Mouse (Mus musculus) lung, embryonic 14.5 days (tissue): Measurements from ENCODE around the gene Smarca4. TPM values are rescaled to one million over a fixed set of nuclear protein-coding genes. Genes with fewer than 3 reads are reported as not detected.
A peak's percentile ranks its signal among the peaks of the same experiment; 100 is the strongest.

Source experiments
- ATAC-seq: fragments of 200-750 bp; cut with Nextera tagmentation; 2 replicates; pipeline ENCODE4 v1.8.0; 2017; ENCODE audit warnings: mild to moderate bottlenecking, moderate TSS enrichment, moderate library complexity; ENCODE audit not compliant: insufficient read depth
- DNase-seq: peaks from one replicate; pipeline ENCODE4 v3.0.0-alpha.2; 2015
- H3K27ac ChIP-seq: fragments of 300-500 bp; sonication (generic); 2 replicates; pipeline ENCODE4 v1.5.1; 2014; ENCODE audit warnings: low read depth, mild to moderate bottlenecking, moderate library complexity
- H3K27me3 ChIP-seq: fragments of 300-500 bp; sonication (generic); 2 replicates; pipeline ENCODE4 v1.6.1; 2014; ENCODE audit warnings: low read length, control low read depth; ENCODE audit not compliant: insufficient read depth
- H3K36me3 ChIP-seq: fragments of 300-500 bp; sonication (generic); 2 replicates; pipeline ENCODE4 v1.6.1; 2014; ENCODE audit warnings: control low read depth; ENCODE audit not compliant: insufficient read depth
- H3K4me1 ChIP-seq: fragments of 300-500 bp; sonication (generic); 2 replicates; pipeline ENCODE4 v1.6.1; 2014; ENCODE audit warnings: antibody characterized with exemption, control low read depth; ENCODE audit not compliant: insufficient read depth
- H3K4me2 ChIP-seq: fragments of 300-500 bp; sonication (generic); 2 replicates; pipeline ENCODE4 v1.6.1; 2014; ENCODE audit warnings: mild to moderate bottlenecking
- H3K4me3 ChIP-seq: fragments of 300-500 bp; sonication (generic); 2 replicates; pipeline ENCODE4 v1.5.1; 2014; ENCODE audit warnings: low read depth, low read length
- H3K9ac ChIP-seq: fragments of 300-500 bp; sonication (generic); 2 replicates; pipeline ENCODE4 v1.6.1; 2014
- H3K9me3 ChIP-seq: fragments of 300-500 bp; sonication (generic); 2 replicates; pipeline ENCODE4 v1.6.1; 2016; ENCODE audit warnings: low read depth, low read length, control low read depth
- CTCF ChIP-seq: IDR thresholded peaks from 2 replicates; pipeline ENCODE4 v1.5.1; 2016; ENCODE audit warnings: antibody characterized with exemption, low read depth
- WGBS: fragments of 180-500 bp; shearing (Covaris S2); extraction: QIAGEN DNeasy Blood & Tissue Kit; methylation state at CpG from one replicate; pipeline ENCODE4 v1.1.7; 2014; 5-methylcytosine and 5-hydroxymethylcytosine counted together
- polyA plus RNA-seq: library from polyadenylated mRNA; unstranded; fragments of >200 nt; fragmentation: Nextera tagmentation; extraction: Ambion mirVana; gene quantifications from 2 replicates; pipeline ENCODE4 v1.2.1, GENCODE M21; 2014

The Smarca4 gene
- polyA plus RNA-seq, 1 experiment from 2014 or later: 114 TPM

DNA sequence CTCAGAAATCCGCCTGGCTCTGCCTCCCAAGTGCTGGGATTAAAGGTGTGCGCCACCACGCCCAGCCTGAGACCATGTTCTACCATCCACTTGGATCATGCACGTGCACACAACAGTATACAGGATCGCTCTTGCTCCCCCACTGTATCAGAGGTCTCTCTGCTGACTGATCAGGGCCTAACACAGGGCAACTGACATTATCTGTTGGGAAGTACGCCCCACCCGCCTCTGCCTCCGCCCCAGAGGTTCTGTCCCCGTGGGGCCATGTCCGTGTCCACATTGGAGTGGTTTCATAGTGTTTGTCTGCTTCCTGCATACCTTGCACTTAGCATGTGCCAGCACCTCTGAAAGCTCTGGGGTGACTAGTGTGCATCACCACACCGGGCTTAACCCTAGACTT, 125.5 kb downstream of the Smarca4 start:
- Histone ChIP-seq H3K27ac (no peak overlapping the region), H3K9ac (no peak overlapping the region), H3K9me3 (no peaks in the 10 kb centered on the region), H3K4me1 (no peaks in the 10 kb centered on the region), H3K27me3 (no peaks in the 10 kb centered on the region), H3K4me2 (no peak overlapping the region), H3K4me3 (no peak overlapping the region), H3K36me3 (peaks cover 92% of the 10 kb centered on the region)
- WGBS: 89% methylated on average over 11 of the region's 11 CpGs
- ATAC-seq (no peak), DNase-seq (no peak)
- no peak for TF ChIP-seq CTCF

DNA sequence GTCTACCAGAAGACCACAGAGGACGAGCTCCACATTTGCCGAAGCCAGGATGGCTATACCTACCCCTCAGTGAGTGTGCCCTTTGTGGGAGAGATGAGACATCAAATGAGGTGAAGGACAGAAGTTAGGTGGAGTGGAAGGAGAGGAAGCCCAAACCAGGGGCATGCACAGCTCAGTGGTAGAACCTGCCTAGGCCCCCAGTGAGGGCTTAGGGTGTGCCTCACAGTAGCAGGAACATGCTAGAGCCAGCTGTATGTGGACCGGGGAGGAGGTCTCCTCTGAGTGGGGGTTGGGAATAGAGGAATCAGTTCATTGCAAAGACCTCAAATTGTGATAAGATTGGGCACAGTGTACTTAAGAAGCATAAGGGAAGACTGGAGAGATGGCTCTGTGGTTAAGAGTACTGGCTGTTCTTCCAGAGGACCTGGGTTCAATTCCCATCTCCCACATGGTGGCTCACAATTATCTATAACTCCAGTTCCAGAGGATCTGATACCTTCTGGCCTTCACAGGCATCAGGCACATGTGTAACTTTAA, 131.3 kb downstream of the Smarca4 start:
- 87% methylated on average over 3 of the region's 3 CpGs for WGBS
- Histone ChIP-seq H3K4me3 (no peak overlapping the region), H3K4me1 (0 out of 2 replicates have a peak, but pooled peaks cover 3% of the 10 kb centered on the region), H3K4me2 (no peak overlapping the region), H3K9me3 (no peaks in the 10 kb centered on the region), H3K36me3 (peaks cover 80% of the 10 kb centered on the region), H3K27me3 (no peaks in the 10 kb centered on the region), H3K9ac (no peak overlapping the region), H3K27ac (peak overlapping the region; percentile 77; the same call in 1 of the 2 replicates)
- no peak for DNase-seq
- TF ChIP-seq CTCF: no peak
- no peak for ATAC-seq

DNA sequence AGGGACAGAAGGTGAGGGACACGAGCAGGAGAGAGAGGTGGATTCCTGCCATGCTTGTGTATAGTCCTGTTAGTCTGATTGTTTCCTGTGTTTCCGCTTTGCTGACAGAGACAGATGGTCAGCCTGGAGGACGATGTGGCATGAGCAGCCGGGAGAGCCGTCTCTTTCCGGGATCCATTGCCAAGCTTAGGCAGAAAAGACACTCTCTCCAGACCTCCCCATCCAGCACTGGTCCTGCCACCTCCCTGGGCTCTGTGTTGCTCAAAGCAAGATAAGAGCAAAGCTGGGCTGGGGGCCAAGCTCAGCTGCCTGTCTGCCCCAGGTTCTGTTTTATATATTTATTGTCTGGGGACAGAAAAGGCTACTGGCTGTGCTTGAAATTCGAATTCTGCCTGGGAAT, 132.1 kb downstream of the Smarca4 start:
- Histone ChIP-seq H3K27ac (peak overlapping the region; percentile 77; the same call in 1 of the 2 replicates), H3K27me3 (no peaks in the 10 kb centered on the region), H3K4me1 (0 out of 2 replicates have a peak, but pooled peaks cover 3% of the 10 kb centered on the region), H3K36me3 (peaks cover 73% of the 10 kb centered on the region), H3K4me3 (no peak overlapping the region), H3K9me3 (no peaks in the 10 kb centered on the region), H3K9ac (no peak overlapping the region; the same call in 1 of the 2 replicates), H3K4me2 (no peak overlapping the region)
- ATAC-seq (peak; percentile 85), DNase-seq (peak; percentile 89)
- no peak for TF ChIP-seq CTCF
- WGBS: 20% methylated on average over 7 of the region's 7 CpGs

DNA sequence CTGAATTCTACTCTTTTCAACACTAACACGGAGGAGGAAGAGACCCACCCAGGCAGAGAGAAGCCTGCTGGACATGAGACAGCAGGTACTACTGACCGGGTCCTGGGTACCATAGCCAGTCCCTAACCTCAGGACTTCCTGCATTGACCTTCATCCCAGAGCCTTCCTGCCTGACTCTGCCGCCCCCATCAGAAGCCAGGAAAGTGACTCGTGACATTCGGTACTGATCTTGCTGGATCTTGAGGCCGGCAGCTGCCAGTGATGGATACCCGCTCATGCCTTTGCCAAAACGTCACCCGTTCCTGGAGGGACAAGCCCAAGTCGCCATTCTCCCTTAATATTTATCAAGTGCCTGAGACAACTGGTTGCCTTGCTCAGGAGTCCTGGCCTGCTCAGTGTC, 132.5 kb downstream of the Smarca4 start:
- Histone ChIP-seq H3K27me3 (no peaks in the 10 kb centered on the region), H3K36me3 (peaks cover 72% of the 10 kb centered on the region), H3K4me3 (no peak overlapping the region), H3K9me3 (no peaks in the 10 kb centered on the region), H3K4me2 (no peak overlapping the region), H3K4me1 (0 out of 2 replicates have a peak, but pooled peaks cover 3% of the 10 kb centered on the region), H3K9ac (no peak overlapping the region), H3K27ac (peak overlapping the region; percentile 77; the same call in 1 of the 2 replicates)
- ATAC-seq (no peak), DNase-seq (no peak)
- 62% methylated on average over 10 of the region's 10 CpGs for WGBS
- TF ChIP-seq CTCF: no peak

DNA sequence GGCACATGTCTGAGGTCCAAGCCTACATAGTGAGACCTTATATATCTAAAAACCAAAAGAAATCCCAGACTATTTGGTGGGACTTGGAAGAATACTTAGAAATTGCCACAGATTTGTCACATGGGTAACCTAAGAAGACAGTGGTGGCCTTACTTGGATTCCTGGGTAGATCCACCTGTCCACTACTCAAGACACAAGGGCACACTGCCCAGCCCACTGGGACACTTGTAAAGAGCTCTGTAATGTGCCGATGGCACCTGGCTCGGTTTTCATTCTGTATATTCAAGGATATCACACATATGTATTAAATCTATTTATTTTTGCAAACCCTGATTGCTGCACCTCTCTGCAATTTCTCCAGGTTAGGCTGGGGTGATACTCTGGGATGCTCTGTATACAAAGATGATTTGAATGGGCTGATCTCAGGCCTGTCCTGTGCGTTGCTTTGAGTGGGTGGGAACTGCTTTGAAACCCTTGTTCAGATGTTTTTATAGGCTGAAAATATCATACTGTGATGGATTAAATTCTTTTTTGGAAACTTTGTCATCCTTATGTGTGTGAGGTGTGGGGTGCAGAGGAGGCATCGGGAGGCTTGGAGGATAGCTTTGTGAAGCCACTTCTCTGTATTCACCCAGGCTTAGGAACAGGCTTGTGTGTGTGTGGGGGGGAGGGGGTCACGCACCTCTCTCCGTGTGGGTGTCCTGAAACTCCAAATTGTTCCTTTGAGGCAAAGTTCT, 133.6 kb downstream of the Smarca4 start:
- H3K4me2 ChIP-seq: no peak overlapping the region

DNA sequence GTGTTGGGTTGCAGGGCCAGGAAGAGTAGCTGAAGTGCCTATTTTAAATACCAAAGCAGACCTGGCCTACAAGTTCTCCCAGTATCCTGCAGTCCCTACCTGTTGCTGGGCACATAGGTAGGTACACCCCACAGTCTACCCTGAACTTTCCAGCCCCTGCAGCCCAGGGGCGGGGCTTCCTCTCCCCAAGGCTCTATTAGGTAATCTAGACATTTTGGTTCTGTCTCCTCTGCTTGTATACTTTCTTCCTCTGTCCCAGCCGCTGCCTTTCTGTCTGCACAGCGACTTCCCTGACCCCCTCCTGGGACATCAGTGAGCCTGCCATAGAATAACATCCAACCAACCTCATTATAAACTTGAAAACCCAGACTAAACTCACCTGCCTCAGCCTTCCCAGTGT, 134.4 kb downstream of the Smarca4 start:
- ATAC-seq (no peak), DNase-seq (peak; percentile 26)
- H3K36me3 ChIP-seq: peaks cover 66% of the 10 kb centered on the region
- H3K9me3 ChIP-seq: no peaks in the 10 kb centered on the region
- H3K27me3 ChIP-seq: no peaks in the 10 kb centered on the region
- no peak overlapping the region for H3K4me2 ChIP-seq
- WGBS: 70% methylated on average over 3 of the region's 3 CpGs
- H3K4me1 ChIP-seq: peaks cover 10% of the 10 kb centered on the region
- peak overlapping the region; percentile 75 for H3K27ac ChIP-seq
- no peak overlapping the region for H3K4me3 ChIP-seq
- no peak overlapping the region for H3K9ac ChIP-seq
- no peak for TF ChIP-seq CTCF

More for the DNA sequence above, 133.6 kb downstream of the Smarca4 start:
- H3K4me3 ChIP-seq: no peak overlapping the region
- peaks cover 68% of the 10 kb centered on the region for H3K36me3 ChIP-seq
- ATAC-seq (no peak), DNase-seq (no peak)
- WGBS: 76% methylated on average over 6 of the region's 6 CpGs
- no peak for TF ChIP-seq CTCF
- no peak overlapping the region for H3K9ac ChIP-seq
- peaks cover 10% of the 10 kb centered on the region for H3K4me1 ChIP-seq
- peak overlapping the region; percentile 75; the same call in 1 of the 2 replicates for H3K27ac ChIP-seq
- H3K9me3 ChIP-seq: no peaks in the 10 kb centered on the region
- H3K27me3 ChIP-seq: no peaks in the 10 kb centered on the region

DNA sequence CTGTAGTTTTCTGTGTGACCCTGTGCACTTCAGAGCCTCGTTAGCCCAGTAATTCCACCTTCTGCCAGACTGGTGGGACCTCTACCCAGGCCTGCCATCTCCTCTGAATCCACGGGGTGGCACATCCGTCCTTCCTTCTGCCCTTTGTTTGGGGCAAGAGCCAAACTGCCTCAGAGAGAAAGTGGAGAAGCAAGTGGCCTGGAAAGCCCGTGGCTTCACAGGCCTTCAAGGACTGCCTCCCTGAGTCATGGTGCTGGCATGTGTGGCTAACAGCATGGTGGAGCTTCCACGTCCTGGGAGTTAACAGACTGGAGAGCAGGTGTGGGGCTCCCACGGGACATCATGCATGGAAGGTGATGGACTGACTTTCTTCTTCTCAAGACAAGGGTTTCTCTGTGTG, 135.4 kb downstream of the Smarca4 start:
- no peak overlapping the region for H3K4me2 ChIP-seq
- peak; percentile 33; the same call in 1 of the 2 replicates for TF ChIP-seq CTCF
- H3K9me3 ChIP-seq: no peaks in the 10 kb centered on the region
- no peaks in the 10 kb centered on the region for H3K27me3 ChIP-seq
- 56% methylated on average over 6 of the region's 6 CpGs for WGBS
- H3K36me3 ChIP-seq: peaks cover 64% of the 10 kb centered on the region
- H3K4me1 ChIP-seq: peaks cover 10% of the 10 kb centered on the region
- ATAC-seq (no peak), DNase-seq (no peak)
- H3K27ac ChIP-seq: 0 out of 2 replicates have a peak overlapping the region, but pooled peaks have one; percentile 4
- no peak overlapping the region for H3K4me3 ChIP-seq
- H3K9ac ChIP-seq: no peak overlapping the region
